Mouse (Mus musculus) midbrain, embryonic 16.5 days (tissue): ENCODE data around the gene Dusp16. TPM values are rescaled to one million over a fixed set of nuclear protein-coding genes. Genes with fewer than 3 reads are reported as not detected.

ENCODE experiments used
- ATAC-seq: fragments of 200-750 bp; cut with Nextera tagmentation; 2 replicates; pipeline ENCODE4 v1.8.0; 2017; ENCODE audit warnings: moderate TSS enrichment
- H3K27ac ChIP-seq: fragments of 300-500 bp; sonication (generic); 2 replicates; pipeline ENCODE4 v1.5.1; 2014; ENCODE audit warnings: mild to moderate bottlenecking, low read length, mixed read lengths
- H3K27me3 ChIP-seq: fragments of 300-500 bp; sonication (generic); 2 replicates; pipeline ENCODE4 v1.6.1; 2014; ENCODE audit warnings: low read depth, low read length, mixed read lengths; ENCODE audit not compliant: control insufficient read depth, insufficient read depth
- H3K36me3 ChIP-seq: fragments of 300-500 bp; sonication (generic); 2 replicates; pipeline ENCODE4 v1.6.1; 2014; ENCODE audit warnings: mild to moderate bottlenecking, low read length, moderate library complexity, mixed read lengths; ENCODE audit not compliant: control insufficient read depth, insufficient read depth
- H3K4me1 ChIP-seq: fragments of 300-500 bp; sonication (generic); 2 replicates; pipeline ENCODE4 v1.6.1; 2014; ENCODE audit warnings: mild to moderate bottlenecking, low read length, mixed read lengths; ENCODE audit not compliant: control insufficient read depth, insufficient read depth
- H3K4me2 ChIP-seq: fragments of 300-500 bp; sonication (generic); 2 replicates; pipeline ENCODE4 v1.6.1; 2014; ENCODE audit warnings: mild to moderate bottlenecking, low read length, mixed read lengths
- H3K4me3 ChIP-seq: fragments of 300-500 bp; sonication (generic); 2 replicates; pipeline ENCODE4 v1.5.1; 2014; ENCODE audit warnings: low read depth, mild to moderate bottlenecking, low read length, moderate library complexity, mixed read lengths
- H3K9ac ChIP-seq: fragments of 300-500 bp; sonication (generic); 2 replicates; pipeline ENCODE4 v1.6.1; 2014; ENCODE audit warnings: low read depth, low read length, mixed read lengths
- H3K9me3 ChIP-seq: fragments of 300-500 bp; sonication (generic); replicated peaks from 2 replicates; pipeline ENCODE4 v1.6.1; 2014; ENCODE audit warnings: mild to moderate bottlenecking, low read length, mixed read lengths; ENCODE audit not compliant: control insufficient read depth, poor library complexity, severe bottlenecking
- WGBS: fragments of 180-500 bp; shearing (Covaris S2); extraction: QIAGEN DNeasy Blood & Tissue Kit; methylation state at CpG from one replicate; pipeline ENCODE4 v1.1.7; 2014; 5-methylcytosine and 5-hydroxymethylcytosine counted together
- polyA plus RNA-seq: library from polyadenylated mRNA; unstranded; fragments of >200 nt; fragmentation: Nextera tagmentation; extraction: Ambion mirVana; gene quantifications from 2 replicates; pipeline ENCODE4 v1.2.1, GENCODE M21; 2015

The Dusp16 gene
- polyA plus RNA-seq, 1 experiment from 2014 or later = 5.5 TPM

GRCm38 (mm10) chr6:134753858-134754257 lies 38.6 kb downstream of the Dusp16 start:
- H3K27ac ChIP-seq = no peak overlapping the region
- no peaks in the 10 kb centered on the region for H3K36me3 ChIP-seq
- no peak overlapping the region for H3K4me3 ChIP-seq
- ATAC-seq = no peak
- no peaks in the 10 kb centered on the region for H3K27me3 ChIP-seq
- no peak overlapping the region for H3K4me2 ChIP-seq
- WGBS = 89% methylated on average over 11 of the region's 11 CpGs
- no peaks in the 10 kb centered on the region for H3K4me1 ChIP-seq
- no peaks in the 10 kb centered on the region for H3K9me3 ChIP-seq
- H3K9ac ChIP-seq = no peak overlapping the region

- H3K4me2 ChIP-seq = no peak overlapping the region
- no peak overlapping the region for H3K27ac ChIP-seq
- H3K9ac ChIP-seq = no peak overlapping the region
- WGBS = 100% methylated on average over 4 of the region's 4 CpGs
- no peaks in the 10 kb centered on the region for H3K9me3 ChIP-seq
- H3K36me3 ChIP-seq = no peaks in the 10 kb centered on the region
- H3K4me1 ChIP-seq = no peaks in the 10 kb centered on the region
- H3K4me3 ChIP-seq = no peak overlapping the region
- ATAC-seq = no peak
- H3K27me3 ChIP-seq = no peaks in the 10 kb centered on the region
Measured at GRCm38 (mm10) chr6:134753412-134753811, 39.0 kb downstream of the Dusp16 start.

GRCm38 (mm10) chr6:134751883-134752647 lies 40.4 kb downstream of the Dusp16 start:
- Histone ChIP-seq H3K4me1 (no peaks in the 10 kb centered on the region), H3K9ac (no peak overlapping the region), H3K4me2 (no peak overlapping the region), H3K27me3 (no peaks in the 10 kb centered on the region), H3K27ac (no peak overlapping the region), H3K9me3 (no peaks in the 10 kb centered on the region), H3K4me3 (no peak overlapping the region), H3K36me3 (no peaks in the 10 kb centered on the region)
- WGBS = 90% methylated on average over 5 of the region's 5 CpGs
- ATAC-seq = no peak

- Histone ChIP-seq H3K4me1 (no peaks in the 10 kb centered on the region), H3K9me3 (no peaks in the 10 kb centered on the region), H3K36me3 (no peaks in the 10 kb centered on the region), H3K27ac (no peak overlapping the region), H3K9ac (no peak overlapping the region), H3K4me3 (no peak overlapping the region), H3K4me2 (no peak overlapping the region), H3K27me3 (no peaks in the 10 kb centered on the region)
- WGBS = 90% methylated on average over 4 of the region's 4 CpGs
- ATAC-seq = no peak
Measured at GRCm38 (mm10) chr6:134751087-134751486, 41.3 kb downstream of the Dusp16 start.

GRCm38 (mm10) chr6:134748126-134748525 lies 44.3 kb downstream of the Dusp16 start:
- Histone ChIP-seq H3K9me3 (no peaks in the 10 kb centered on the region), H3K4me2 (no peak overlapping the region), H3K36me3 (no peaks in the 10 kb centered on the region), H3K4me3 (no peak overlapping the region), H3K27me3 (no peaks in the 10 kb centered on the region), H3K9ac (no peak overlapping the region), H3K27ac (no peak overlapping the region), H3K4me1 (no peaks in the 10 kb centered on the region)
- no peak for ATAC-seq
- 89% methylated on average over 3 of the region's 3 CpGs for WGBS

- WGBS = 96% methylated on average over 7 of the region's 7 CpGs
- no peak for ATAC-seq
- no peaks in the 10 kb centered on the region for H3K27me3 ChIP-seq
Measured at GRCm38 (mm10) chr6:134745876-134746275, 46.5 kb downstream of the Dusp16 start.

GRCm38 (mm10) chr6:134743568-134743967 lies 48.9 kb downstream of the Dusp16 start:
- Histone ChIP-seq H3K9me3 (no peaks in the 10 kb centered on the region), H3K4me2 (no peak overlapping the region), H3K9ac (no peak overlapping the region), H3K4me1 (no peaks in the 10 kb centered on the region), H3K27me3 (no peaks in the 10 kb centered on the region), H3K36me3 (no peaks in the 10 kb centered on the region), H3K4me3 (no peak overlapping the region), H3K27ac (no peak overlapping the region)
- no peak for ATAC-seq

More at GRCm38 (mm10) chr6:134745876-134746275, 46.5 kb downstream of the Dusp16 start:
- no peaks in the 10 kb centered on the region for H3K4me1 ChIP-seq
- H3K9me3 ChIP-seq = no peaks in the 10 kb centered on the region
- no peak overlapping the region for H3K4me2 ChIP-seq
- H3K4me3 ChIP-seq = no peak overlapping the region
- H3K36me3 ChIP-seq = no peaks in the 10 kb centered on the region
- H3K9ac ChIP-seq = no peak overlapping the region
- H3K27ac ChIP-seq = no peak overlapping the region

- WGBS = 89% methylated on average over 3 of the region's 3 CpGs
- Histone ChIP-seq H3K4me3 (no peak overlapping the region), H3K9me3 (no peaks in the 10 kb centered on the region), H3K27me3 (no peaks in the 10 kb centered on the region), H3K4me2 (no peak overlapping the region), H3K4me1 (no peaks in the 10 kb centered on the region), H3K9ac (no peak overlapping the region), H3K27ac (no peak overlapping the region), H3K36me3 (no peaks in the 10 kb centered on the region)
- no peak for ATAC-seq
Measured at GRCm38 (mm10) chr6:134736853-134737252, 55.6 kb downstream of the Dusp16 start.

GRCm38 (mm10) chr6:134733800-134734221 lies 58.6 kb downstream of the Dusp16 start:
- Histone ChIP-seq H3K9ac (no peak overlapping the region), H3K9me3 (no peaks in the 10 kb centered on the region), H3K36me3 (no peaks in the 10 kb centered on the region), H3K4me2 (no peak overlapping the region), H3K4me1 (no peaks in the 10 kb centered on the region), H3K27me3 (no peaks in the 10 kb centered on the region), H3K4me3 (no peak overlapping the region), H3K27ac (no peak overlapping the region)
- no peak; the same call in 1 of the 2 replicates for ATAC-seq
- 65% methylated on average over 5 of the region's 5 CpGs for WGBS
